8 mouse cellular contexts compared by ENCODE assay signal in the genomic region with DNA sequence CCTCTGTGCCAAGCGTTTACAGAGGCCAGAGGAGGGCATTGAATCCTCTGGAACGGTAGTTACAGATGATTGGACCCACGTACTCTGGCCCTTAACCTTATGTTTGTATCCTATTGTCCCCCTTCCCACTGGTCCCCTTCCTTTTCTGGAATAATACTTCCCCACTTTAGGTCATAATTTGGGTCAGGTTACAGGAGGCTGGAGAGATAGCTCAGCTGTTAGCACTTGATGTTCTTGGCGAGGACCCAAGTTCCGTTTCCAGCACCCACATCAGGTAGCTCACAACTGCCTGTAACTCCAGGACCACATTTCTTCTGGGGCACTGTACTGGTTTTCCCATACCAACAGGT. TPM values are rescaled to one million over a fixed set of nuclear protein-coding genes. Genes with fewer than 3 reads are reported as not detected.
DNase-seq lines count a peak whose midpoint lies in the region; ATAC-seq and TF ChIP-seq lines count a peak whose summit lies in the region.

No protein-coding gene starts in this region.

- H3K9me3 ChIP-seq in G1E (replicated peaks) = no peaks in the 10 kb centered on the region
- H3K9me3 ChIP-seq in forebrain, embryonic 10.5 days = no peaks in the 10 kb centered on the region
- no peaks in the 10 kb centered on the region for H3K9me3 ChIP-seq in hindbrain, embryonic 12.5 days (replicated peaks)
- H3K9me3 ChIP-seq in liver, embryonic 14.5 days (ENCODE audit: control insufficient read depth, low read length) = no peaks in the 10 kb centered on the region

- TF ChIP-seq CTCF in G1E (IDR thresholded peaks at IDR 0.05; ENCODE audit: low read depth, low read length) = no peak
- no peak for TF ChIP-seq CTCF in liver, embryonic 14.5 days (IDR thresholded peaks at IDR 0.05; ENCODE audit: low read depth)
- no peak for TF ChIP-seq CTCF in small intestine, adult 2 months (IDR thresholded peaks at IDR 0.05; ENCODE audit: extremely low read depth, insufficient read length, insufficient replicate concordance, low read depth, low read length)

- no peak for TF ChIP-seq POLR2A in small intestine, adult 2 months (IDR thresholded peaks at IDR 0.05; ENCODE audit: low read depth, low read length)

- WGBS in forebrain, embryonic 10.5 days = 24% methylated on average over 5 of the region's 5 CpGs
- 23% methylated on average over 5 of the region's 5 CpGs for WGBS in hindbrain, embryonic 12.5 days
- 14% methylated on average over 5 of the region's 5 CpGs for WGBS in liver, embryonic 14.5 days (ENCODE audit: insufficient replicate concordance)
- 2% methylated on average over 5 of the region's 5 CpGs for WGBS in small intestine, adult 2 months

- peak overlapping the region; percentile 95 for H3K27ac ChIP-seq in forebrain, embryonic 10.5 days
- peak overlapping the region; percentile 93 for H3K27ac ChIP-seq in hindbrain, embryonic 12.5 days
- peak overlapping the region; percentile 93 for H3K27ac ChIP-seq in liver, embryonic 14.5 days
- H3K27ac ChIP-seq in small intestine, adult 2 months (ENCODE audit: insufficient read depth, low read depth, low read length) = peak overlapping the region; percentile 20

- peaks cover 38% of the 10 kb centered on the region for H3K36me3 ChIP-seq in G1E (replicated peaks)
- H3K36me3 ChIP-seq in forebrain, embryonic 10.5 days (replicated peaks) = peaks cover 17% of the 10 kb centered on the region
- peaks cover 4% of the 10 kb centered on the region; the same call in 1 of the 2 replicates for H3K36me3 ChIP-seq in hindbrain, embryonic 12.5 days
- no peaks in the 10 kb centered on the region for H3K36me3 ChIP-seq in liver, embryonic 14.5 days (replicated peaks; ENCODE audit: control insufficient read depth, insufficient read depth, low read depth)
- 0 out of 2 replicates have a peak, but pooled peaks cover 6% of the 10 kb centered on the region for H3K36me3 ChIP-seq in small intestine, adult 2 months (ENCODE audit: control insufficient read depth, insufficient read depth, low read length)

- H3K4me2 ChIP-seq in hindbrain, embryonic 12.5 days (replicated peaks) = peak overlapping the region; percentile 77
- peak overlapping the region; percentile 97 for H3K4me2 ChIP-seq in liver, embryonic 14.5 days (ENCODE audit: low read depth)

- DNase-seq in adrenal gland, postnatal 10 days = peak; percentile 26
- DNase-seq in adrenal gland, adult 8-10 months = no peak
- DNase-seq in G1E (ENCODE audit: low spot score) = no peak
- DNase-seq in forebrain, embryonic 10.5 days (ENCODE audit: extremely low spot score, low spot score) = no peak
- no peak for DNase-seq in liver, embryonic 14.5 days (ENCODE audit: low read depth in 3 of 3, low spot score in 3 of 3)
- DNase-seq in ovary, postnatal 14 days (ENCODE audit: low spot score) = no peak

- H3K9ac ChIP-seq in hindbrain, embryonic 12.5 days = peak overlapping the region; percentile 70; the same call in 1 of the 2 replicates
- peak overlapping the region; percentile 84 for H3K9ac ChIP-seq in liver, embryonic 14.5 days (replicated peaks)

- H3K27me3 ChIP-seq in G1E (ENCODE audit: insufficient read depth, low read length) = no peaks in the 10 kb centered on the region
- H3K27me3 ChIP-seq in forebrain, embryonic 10.5 days (ENCODE audit: poor library complexity, severe bottlenecking) = no peaks in the 10 kb centered on the region
- H3K27me3 ChIP-seq in hindbrain, embryonic 12.5 days = no peaks in the 10 kb centered on the region
- H3K27me3 ChIP-seq in liver, embryonic 14.5 days (ENCODE audit: control insufficient read depth, insufficient read depth, low read length) = no peaks in the 10 kb centered on the region
- H3K27me3 ChIP-seq in small intestine, adult 2 months (ENCODE audit: control insufficient read depth, insufficient read depth, low read length) = no peaks in the 10 kb centered on the region

- no peak for ATAC-seq in G1E (ENCODE audit: extremely low read depth, insufficient number of reproducible peaks, low FRiP score, poor library complexity, severe bottlenecking)
- no peak for ATAC-seq in hindbrain, embryonic 12.5 days (ENCODE audit: low FRiP score)
- ATAC-seq in liver, embryonic 14.5 days (ENCODE audit: insufficient read depth) = no peak

- peak overlapping the region; percentile 75 for H3K4me3 ChIP-seq in G1E (ENCODE audit: low read depth, low read length)
- H3K4me3 ChIP-seq in forebrain, embryonic 10.5 days = peak overlapping the region; percentile 70
- H3K4me3 ChIP-seq in hindbrain, embryonic 12.5 days = peak overlapping the region; percentile 56
- H3K4me3 ChIP-seq in liver, embryonic 14.5 days (ENCODE audit: insufficient read depth in 1 of 2, low read depth in 2 of 2, low read length in 2 of 2) = peak overlapping the region; percentile 65 to 71
- H3K4me3 ChIP-seq in small intestine, adult 2 months (ENCODE audit: low read depth, low read length) = no peak overlapping the region; the same call in 1 of the 2 replicates

- no peak for TF ChIP-seq EP300 in liver, embryonic 14.5 days (IDR thresholded peaks at IDR 0.05; ENCODE audit: low read depth)

- H3K4me1 ChIP-seq in G1E (ENCODE audit: insufficient read depth, low read depth, low read length) = peaks cover 50% of the 10 kb centered on the region
- H3K4me1 ChIP-seq in forebrain, embryonic 10.5 days = peaks cover 23% of the 10 kb centered on the region
- peaks cover 10% of the 10 kb centered on the region for H3K4me1 ChIP-seq in hindbrain, embryonic 12.5 days
- peaks cover 14 to 16% of the 10 kb centered on the region in 2 experiments for H3K4me1 ChIP-seq in liver, embryonic 14.5 days (replicated peaks; ENCODE audit: control insufficient read depth in 2 of 2, insufficient read depth in 2 of 2, low read length in 1 of 2)
- H3K4me1 ChIP-seq in small intestine, adult 2 months (ENCODE audit: control insufficient read depth, insufficient read depth, insufficient read length, low read length) = peaks cover 3% of the 10 kb centered on the region; the same call in 1 of the 2 replicates

RNA-seq across cellular contexts. Expression of a gene that starts 0.7 kb away (rescaled TPM):
- total RNA-seq in adrenal gland, postnatal 10 days (2021) = 10 to 100 TPM; 24.8 to 28.2 TPM
- total RNA-seq in adrenal gland, adult 8-10 months (2022) = 10 to 100 TPM; 21.3 to 36.2 (median 25.7) TPM
- total RNA-seq in G1E (2014; fragmentation: Nextera tagmentation) = 22.6 and 24.6 TPM in 2 replicates
- 23.7 and 29.4 TPM in 2 replicates for total RNA-seq in G1E (2017)
- polyA plus RNA-seq in G1E (2012) = 110 and 117 TPM in 2 replicates
- polyA plus RNA-seq in forebrain, embryonic 10.5 days (2016; fragmentation: Nextera tagmentation; extraction: Ambion mirVana) = 55.4 and 58.7 TPM in 2 replicates
- 36.5 and 38.8 TPM in 2 replicates for polyA plus RNA-seq in hindbrain, embryonic 12.5 days (2016; fragmentation: Nextera tagmentation; extraction: Ambion mirVana)
- polyA plus RNA-seq in liver, embryonic 14.5 days (2012; rRNA removed) = 12.5 and 14.8 TPM in 2 replicates
- polyA plus RNA-seq in liver, embryonic 14.5 days (2014; fragmentation: Nextera tagmentation; extraction: Ambion mirVana) = 15.3 and 19.0 TPM in 2 replicates
- 5.9 and 11.9 TPM in 2 replicates for polyA plus RNA-seq in small intestine, adult 2 months (2012; rRNA removed)

RNA-seq across cellular contexts. Expression of a gene that starts 5.2 kb away (rescaled TPM):
- total RNA-seq in adrenal gland, postnatal 10 days (2021) = under 1 TPM; 0.15 to 0.21 TPM
- total RNA-seq in adrenal gland, adult 8-10 months (2022) = under 1 TPM in 3 of 4 experiments, not detected in 1; 0.03 to 0.17 (median 0.06) TPM
- total RNA-seq in G1E (2014; fragmentation: Nextera tagmentation) (23.9 and 30.0 TPM in 2 replicates), G1E (2017) (7.0 and 11.2 TPM in 2 replicates)
- polyA plus RNA-seq in G1E (2012) = 2.2 and 3.5 TPM in 2 replicates
- 0.18 and 0.21 TPM in 2 replicates for polyA plus RNA-seq in forebrain, embryonic 10.5 days (2016; fragmentation: Nextera tagmentation; extraction: Ambion mirVana)
- 0.08 and 0.22 TPM in 2 replicates for polyA plus RNA-seq in hindbrain, embryonic 12.5 days (2016; fragmentation: Nextera tagmentation; extraction: Ambion mirVana)
- polyA plus RNA-seq in liver, embryonic 14.5 days (2012; rRNA removed) = 0.76 and 0.88 TPM in 2 replicates
- polyA plus RNA-seq in liver, embryonic 14.5 days (2014; fragmentation: Nextera tagmentation; extraction: Ambion mirVana) = 0.37 and 0.71 TPM in 2 replicates
- polyA plus RNA-seq in small intestine, adult 2 months (2012; rRNA removed) = 0.03 and 0.10 TPM in 2 replicates

RNA-seq across cellular contexts. Expression of a gene that starts 30.2 kb away (rescaled TPM):
- 100 to 1,000 TPM; 313 to 788 TPM for total RNA-seq in adrenal gland, postnatal 10 days (2021)
- total RNA-seq in adrenal gland, adult 8-10 months (2022) = 100 to 1,000 TPM in 1 of 4 experiments, 10 to 100 TPM in 3; 66.0 to 260 (median 87.5) TPM
- total RNA-seq in G1E (2014; fragmentation: Nextera tagmentation) (not detected in 2 replicates), G1E (2017) (not detected in 2 replicates)
- polyA plus RNA-seq in G1E (2012) = 0.24 and 0.28 TPM in 2 replicates
- polyA plus RNA-seq in forebrain, embryonic 10.5 days (2016; fragmentation: Nextera tagmentation; extraction: Ambion mirVana) = 0.93 and 1.0 TPM in 2 replicates
- 0.77 and 1.2 TPM in 2 replicates for polyA plus RNA-seq in hindbrain, embryonic 12.5 days (2016; fragmentation: Nextera tagmentation; extraction: Ambion mirVana)
- polyA plus RNA-seq in liver, embryonic 14.5 days (2012; rRNA removed) = 21.8 and 31.9 TPM in 2 replicates
- 27.8 and 50.8 TPM in 2 replicates for polyA plus RNA-seq in liver, embryonic 14.5 days (2014; fragmentation: Nextera tagmentation; extraction: Ambion mirVana)
- 0.94 and 5.7 TPM in 2 replicates for polyA plus RNA-seq in small intestine, adult 2 months (2012; rRNA removed)

RNA-seq across cellular contexts. Expression of a gene that starts 43.4 kb away (rescaled TPM):
- 10 to 100 TPM; 10.5 to 11.8 TPM for total RNA-seq in adrenal gland, postnatal 10 days (2021)
- total RNA-seq in adrenal gland, adult 8-10 months (2022) = 10 to 100 TPM; 10.3 to 12.7 (median 11.9) TPM
- total RNA-seq in G1E (2014; fragmentation: Nextera tagmentation) (9.6 and 10.5 TPM in 2 replicates), G1E (2017) (20.3 TPM in 2 replicates)
- 6.1 and 8.1 TPM in 2 replicates for polyA plus RNA-seq in G1E (2012)
- polyA plus RNA-seq in forebrain, embryonic 10.5 days (2016; fragmentation: Nextera tagmentation; extraction: Ambion mirVana) = 25.7 and 27.4 TPM in 2 replicates
- 24.9 and 25.8 TPM in 2 replicates for polyA plus RNA-seq in hindbrain, embryonic 12.5 days (2016; fragmentation: Nextera tagmentation; extraction: Ambion mirVana)
- 2.2 TPM in 2 replicates for polyA plus RNA-seq in liver, embryonic 14.5 days (2012; rRNA removed)
- 10.0 and 12.8 TPM in 2 replicates for polyA plus RNA-seq in liver, embryonic 14.5 days (2014; fragmentation: Nextera tagmentation; extraction: Ambion mirVana)
- polyA plus RNA-seq in small intestine, adult 2 months (2012; rRNA removed) = 2.4 and 3.5 TPM in 2 replicates

RNA-seq across cellular contexts. Expression of a gene that starts 43.5 kb away (rescaled TPM):
- 10 to 100 TPM; 21.7 to 23.7 TPM for total RNA-seq in adrenal gland, postnatal 10 days (2021)
- total RNA-seq in adrenal gland, adult 8-10 months (2022) = 10 to 100 TPM; 22.3 to 28.5 (median 25.2) TPM
- total RNA-seq in G1E (2014; fragmentation: Nextera tagmentation) = 16.3 and 22.9 TPM in 2 replicates
- total RNA-seq in G1E (2017) = 36.1 and 37.5 TPM in 2 replicates
- 26.8 and 34.1 TPM in 2 replicates for polyA plus RNA-seq in G1E (2012)
- 37.2 and 38.9 TPM in 2 replicates for polyA plus RNA-seq in forebrain, embryonic 10.5 days (2016; fragmentation: Nextera tagmentation; extraction: Ambion mirVana)
- 28.8 and 29.4 TPM in 2 replicates for polyA plus RNA-seq in hindbrain, embryonic 12.5 days (2016; fragmentation: Nextera tagmentation; extraction: Ambion mirVana)
- 7.9 and 8.6 TPM in 2 replicates for polyA plus RNA-seq in liver, embryonic 14.5 days (2012; rRNA removed)
- 8.2 TPM in 2 replicates for polyA plus RNA-seq in liver, embryonic 14.5 days (2014; fragmentation: Nextera tagmentation; extraction: Ambion mirVana)
- polyA plus RNA-seq in small intestine, adult 2 months (2012; rRNA removed) = 10.2 and 22.1 TPM in 2 replicates

Comparison
In these comparisons a context has a peak if more than half of its experiments do, and no peak if none do; other contexts are left out.
1. H3K27ac ChIP-seq: peak in every context shown above with its lines; median percentile 95 in forebrain, embryonic 10.5 days; 93 in hindbrain, embryonic 12.5 days; 93 in liver, embryonic 14.5 days; 20 in small intestine, adult 2 months.